Mouse (Mus musculus) left cerebral cortex, adult 11 months (tissue): ENCODE measurements around the gene Xirp1.

Experiments
- DNase-seq: peaks from one replicate; pipeline ENCODE4 v3.0.0; 2022; ENCODE audit warnings: low spot score

The Xirp1 gene

GRCm38 (mm10) chr9:119985881-119986574 is 37.4 kb downstream of the Xirp1 start:
- no peak for DNase-seq

DNA sequence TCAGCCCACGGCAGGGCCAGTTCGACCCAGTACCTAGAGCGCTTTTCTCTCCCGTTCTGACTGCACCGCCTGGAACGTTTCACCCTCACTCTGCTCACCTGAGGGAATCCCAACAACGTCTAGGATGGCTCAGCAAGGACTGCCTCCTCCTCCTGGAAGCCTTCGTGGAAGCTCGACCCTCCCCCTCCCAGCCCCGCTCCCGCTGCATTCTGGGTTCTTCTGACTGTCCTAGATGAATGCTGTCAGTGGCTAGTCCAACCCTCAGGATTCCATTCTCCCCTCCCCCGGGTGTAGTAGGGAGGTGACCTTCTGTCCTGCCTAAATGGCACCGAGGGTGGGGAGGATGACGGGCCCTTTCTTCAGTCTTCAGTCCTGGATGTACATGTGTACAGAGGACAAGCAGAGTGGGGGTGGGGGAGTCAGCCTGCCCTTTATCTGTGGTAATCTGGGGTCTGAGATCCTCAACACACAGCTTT is 38.8 kb downstream of the Xirp1 start, which contains the start of gene Csrnp1:
Csrnp1 (minus strand) TSS at position 123 of the 476 bp plus-strand sequence.
- no peak for DNase-seq

DNA sequence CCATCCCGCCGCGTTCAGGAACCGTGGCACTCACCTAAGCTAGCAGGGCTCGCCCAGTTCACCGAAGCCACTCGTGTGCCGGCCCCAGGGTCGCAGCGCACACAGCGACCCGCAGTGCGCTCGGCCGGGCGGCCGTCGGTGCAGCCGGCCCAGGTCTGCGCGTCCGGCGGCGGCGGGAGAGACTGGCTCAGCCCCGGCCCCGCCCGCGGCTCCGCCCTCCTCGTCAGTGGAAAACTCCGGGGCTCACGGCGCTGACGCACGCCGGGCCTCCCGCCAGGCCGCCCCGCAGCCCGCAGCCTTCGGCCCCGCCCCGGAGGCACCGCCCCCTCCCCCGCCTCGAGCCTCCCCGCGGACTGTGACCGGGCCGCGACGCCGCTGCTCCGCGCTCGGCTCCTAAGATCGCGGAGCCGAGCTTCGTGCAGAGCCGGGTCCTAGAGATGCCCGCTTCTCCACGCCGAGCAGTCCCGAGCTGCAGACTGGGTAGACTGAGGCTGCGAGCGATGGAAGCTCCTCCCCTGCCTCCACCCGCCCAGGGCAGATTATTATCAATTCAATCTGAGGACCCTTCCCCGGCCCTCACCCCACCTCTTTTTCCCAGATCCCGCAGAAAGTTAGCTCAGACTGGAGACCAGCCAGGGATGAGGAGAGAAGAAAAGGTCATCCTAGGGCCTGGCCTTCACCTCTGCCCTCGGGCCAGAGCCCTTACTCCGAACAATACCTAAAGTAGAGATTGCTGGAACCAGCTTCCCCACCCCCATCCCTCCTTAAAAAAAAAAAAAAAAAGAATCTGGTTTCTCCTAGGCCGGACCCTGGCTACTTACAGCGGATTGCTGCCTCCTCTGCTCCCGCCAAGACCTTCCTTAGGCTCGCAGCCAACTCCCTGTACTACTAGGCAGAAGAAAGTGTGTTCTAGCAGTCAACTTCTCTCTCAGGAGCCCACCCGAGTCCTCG is 39.5 kb downstream of the Xirp1 start:
- DNase-seq, result no peak

GRCm38 (mm10) chr9:119982956-119983551 is 40.3 kb downstream of the Xirp1 start:
- DNase-seq, result no peak

GRCm38 (mm10) chr9:119982241-119982811 is 41.1 kb downstream of the Xirp1 start:
- no peak for DNase-seq

DNA sequence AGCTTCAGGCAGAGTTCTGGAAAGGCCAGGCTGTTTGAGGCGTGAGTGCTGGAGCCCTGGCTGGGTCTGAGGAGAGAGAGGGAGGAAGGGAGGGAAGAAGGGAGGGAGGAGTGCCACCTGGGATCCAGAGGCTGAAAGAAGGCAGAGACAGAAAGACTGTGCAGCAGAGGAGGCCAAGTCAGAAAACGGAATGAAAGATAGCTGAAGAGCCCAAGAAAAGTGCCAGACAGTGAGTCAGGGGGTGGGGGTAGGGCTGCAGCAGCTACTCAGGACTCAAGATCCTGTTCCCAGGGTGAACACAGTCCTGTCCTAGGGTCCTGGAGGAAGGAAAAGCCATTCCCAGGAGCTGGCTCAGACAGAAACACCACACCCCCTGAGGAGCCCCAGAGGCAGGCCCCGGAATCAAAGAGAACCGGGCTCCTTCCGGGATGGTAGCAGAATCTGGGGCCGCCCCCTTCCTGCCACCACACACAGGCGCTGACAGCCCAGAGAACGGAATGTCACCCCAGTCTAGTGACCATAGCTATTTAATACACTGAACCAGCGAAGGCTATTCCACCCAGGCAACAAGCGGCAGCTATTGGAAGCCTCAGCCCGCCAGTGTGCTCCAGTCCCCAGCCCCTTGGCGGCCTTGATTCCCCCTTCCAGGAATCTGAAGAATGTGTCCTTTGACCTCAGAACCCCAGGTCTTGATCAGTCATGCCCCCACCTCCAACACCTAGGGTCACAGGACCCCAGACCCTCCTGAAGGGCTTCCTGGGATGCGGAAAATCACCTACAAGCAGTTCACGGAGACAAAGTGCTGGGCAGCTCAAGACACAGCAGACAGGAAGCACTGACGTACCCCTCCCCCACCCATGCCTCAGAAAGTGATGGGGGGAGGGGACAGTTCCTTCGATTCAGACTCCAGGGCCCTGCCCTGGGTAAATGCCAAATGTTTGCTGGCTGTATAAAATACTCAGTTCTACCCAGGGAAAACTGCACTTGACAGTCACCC is 41.9 kb downstream of the Xirp1 start:
- DNase-seq, result no peak

GRCm38 (mm10) chr9:119980770-119981182 is 42.6 kb downstream of the Xirp1 start:
- no peak for DNase-seq

- no peak for DNase-seq
Measured at GRCm38 (mm10) chr9:119979749-119980148, 43.6 kb downstream of the Xirp1 start.

GRCm38 (mm10) chr9:119978811-119979441 is 44.5 kb downstream of the Xirp1 start:
- DNase-seq, result no peak

- DNase-seq, result no peak
Measured at GRCm38 (mm10) chr9:119978151-119978810, 45.1 kb downstream of the Xirp1 start.

DNA sequence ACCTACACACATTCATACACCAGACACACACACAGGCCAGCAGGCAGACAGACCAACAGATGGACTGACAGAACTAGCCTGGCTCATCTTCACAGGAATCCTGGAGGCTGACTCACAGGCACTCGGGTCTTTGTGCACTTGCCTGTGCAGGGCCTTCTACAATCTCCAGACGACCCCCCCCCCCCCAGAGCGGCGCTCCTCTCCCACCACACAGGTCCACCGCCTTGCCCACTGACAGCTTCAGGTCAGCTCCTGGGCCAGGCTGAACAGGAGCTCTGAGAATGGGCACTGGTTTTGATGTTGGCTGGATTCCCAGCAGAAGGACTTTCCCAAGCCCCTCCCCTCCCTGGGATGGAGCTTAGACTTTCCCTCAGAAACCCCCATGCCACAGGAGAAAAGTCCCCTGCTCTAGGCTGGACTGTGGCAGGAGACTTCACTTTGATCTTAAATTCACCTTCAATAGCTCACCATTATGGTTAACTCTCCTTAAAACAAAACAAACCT is 45.8 kb downstream of the Xirp1 start:
- no peak for DNase-seq

DNA sequence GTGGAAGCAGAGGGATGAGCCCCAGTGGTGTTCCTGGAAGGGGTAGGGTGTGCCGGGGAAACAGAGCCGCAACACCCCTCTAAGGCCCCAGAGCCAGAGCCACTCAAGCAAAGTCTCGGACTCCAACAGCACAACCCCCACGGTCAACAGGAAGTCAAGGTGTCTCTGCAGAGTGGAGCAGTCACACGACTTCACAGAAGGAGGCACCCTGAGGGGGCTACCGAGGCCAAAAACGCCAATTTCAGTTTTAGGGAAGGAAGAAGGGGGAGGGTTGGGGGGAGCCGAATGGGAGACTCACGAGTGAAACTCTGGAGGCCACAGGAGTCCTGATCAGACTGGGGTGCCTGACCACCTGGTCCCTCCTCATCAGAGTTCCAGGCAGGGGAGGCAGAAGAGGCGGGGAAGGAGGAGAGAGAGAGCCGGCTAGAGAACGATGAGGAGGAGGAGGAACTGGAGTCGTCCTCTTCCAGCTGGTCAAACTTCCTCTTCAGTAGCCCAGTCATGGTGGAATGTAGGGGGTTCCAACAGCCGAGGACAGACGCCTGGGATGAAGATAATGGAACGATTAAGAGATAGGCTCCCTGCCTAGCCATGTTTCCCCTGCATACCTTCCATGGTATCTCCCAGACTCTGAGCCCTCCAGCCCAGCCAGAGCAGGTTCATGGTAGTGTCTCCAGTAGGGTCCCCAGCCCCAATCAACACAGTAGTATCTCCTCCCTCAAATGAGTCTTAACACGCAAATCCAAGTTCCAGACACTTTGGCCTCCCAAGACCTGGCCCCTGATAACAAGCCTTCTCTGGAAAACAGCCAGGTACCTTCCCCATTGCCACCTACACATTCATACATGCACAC is 46.5 kb downstream of the Xirp1 start:
- DNase-seq, result no peak

GRCm38 (mm10) chr9:119975286-119975685 is 48.1 kb downstream of the Xirp1 start:
- DNase-seq, result no peak

DNA sequence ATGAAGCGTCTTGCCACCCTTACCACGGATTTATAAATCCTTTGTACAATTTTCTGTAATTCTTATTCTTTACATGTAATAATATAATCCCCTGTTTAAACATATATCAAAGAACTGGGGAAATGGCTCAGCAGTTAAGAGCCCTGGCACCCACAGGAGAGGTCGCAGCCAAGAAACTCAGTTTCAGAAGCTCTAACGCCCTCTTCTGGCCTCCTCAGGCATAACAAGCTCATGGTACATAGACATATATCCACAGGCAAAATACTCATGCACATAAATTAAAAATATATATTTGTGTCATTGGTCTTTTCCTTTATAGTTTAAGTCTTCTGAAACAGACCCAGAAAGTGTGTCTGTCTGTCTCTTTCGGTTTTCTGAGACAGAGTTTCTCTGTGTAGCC is 48.8 kb downstream of the Xirp1 start:
- no peak for DNase-seq

DNA sequence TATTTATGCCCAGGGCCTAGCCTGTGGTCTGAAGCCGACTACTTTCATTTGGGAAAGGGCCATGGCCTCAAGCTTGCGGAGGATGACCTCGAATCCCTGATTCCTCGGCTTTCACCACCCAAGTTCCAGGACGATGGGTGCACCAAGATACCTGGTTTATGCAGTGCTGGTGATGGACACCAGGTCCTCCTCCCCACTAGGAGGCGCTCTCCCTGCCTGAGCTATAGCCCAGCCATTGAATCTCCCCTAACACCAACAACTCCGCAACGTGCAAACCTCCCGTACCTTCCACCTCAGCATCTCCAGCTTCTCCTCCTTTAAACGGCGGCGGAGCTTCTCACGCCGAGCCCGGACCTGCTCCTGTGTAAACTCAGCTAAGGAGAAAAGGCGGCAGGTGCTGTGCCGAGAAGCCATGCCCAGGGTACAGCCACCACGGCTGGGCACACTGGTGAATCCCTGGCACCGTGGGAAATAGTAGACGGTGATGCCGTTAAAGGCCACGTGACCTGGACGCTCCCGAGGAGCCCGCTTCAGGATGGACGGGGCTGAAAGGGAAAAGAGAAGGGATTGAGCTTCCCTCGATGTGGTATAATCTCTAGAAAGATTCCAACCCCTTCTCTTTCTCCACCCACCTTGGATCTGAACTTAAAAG is 49.4 kb downstream of the Xirp1 start:
- DNase-seq, result no peak

DNA sequence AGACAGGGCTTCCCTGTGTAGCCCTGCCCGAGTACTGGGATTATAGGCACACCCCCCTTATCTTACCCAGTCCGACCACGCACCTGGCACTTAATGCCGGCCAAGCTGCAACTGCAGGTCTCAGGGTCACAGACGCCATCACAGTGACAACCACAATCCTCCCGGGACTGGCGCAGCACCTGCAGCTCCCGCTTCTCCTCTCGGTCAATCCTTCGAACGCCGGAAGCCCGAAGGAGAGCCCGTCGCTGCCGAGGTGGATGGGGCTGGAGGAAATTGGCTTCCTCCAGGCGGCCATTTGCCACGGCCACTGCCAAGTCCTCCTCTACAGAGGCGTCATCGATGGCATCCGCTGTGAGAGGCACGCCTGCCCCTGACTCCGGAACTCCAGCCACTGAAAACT is 50.1 kb downstream of the Xirp1 start:
- DNase-seq, result no peak

DNA sequence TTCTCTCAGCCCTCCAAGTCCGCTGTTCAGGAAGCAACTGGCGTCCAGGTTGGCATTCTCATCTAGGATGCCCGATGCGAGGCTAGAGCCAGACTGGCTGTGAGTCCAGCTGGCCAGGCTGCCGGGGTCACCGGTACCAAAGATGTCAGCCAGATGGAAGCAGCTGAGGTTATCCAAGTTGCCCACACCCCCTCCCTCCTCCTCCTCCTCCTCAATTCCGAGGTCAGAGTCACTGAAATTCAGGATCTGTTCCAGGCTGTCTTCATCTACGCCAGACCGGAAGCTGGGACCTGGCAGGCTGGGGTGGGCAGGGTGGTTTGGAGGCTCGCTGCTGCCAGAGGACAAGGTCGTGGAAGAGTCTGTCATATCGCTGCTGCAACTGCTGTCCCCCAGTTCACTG is 50.8 kb downstream of the Xirp1 start:
- no peak for DNase-seq

DNA sequence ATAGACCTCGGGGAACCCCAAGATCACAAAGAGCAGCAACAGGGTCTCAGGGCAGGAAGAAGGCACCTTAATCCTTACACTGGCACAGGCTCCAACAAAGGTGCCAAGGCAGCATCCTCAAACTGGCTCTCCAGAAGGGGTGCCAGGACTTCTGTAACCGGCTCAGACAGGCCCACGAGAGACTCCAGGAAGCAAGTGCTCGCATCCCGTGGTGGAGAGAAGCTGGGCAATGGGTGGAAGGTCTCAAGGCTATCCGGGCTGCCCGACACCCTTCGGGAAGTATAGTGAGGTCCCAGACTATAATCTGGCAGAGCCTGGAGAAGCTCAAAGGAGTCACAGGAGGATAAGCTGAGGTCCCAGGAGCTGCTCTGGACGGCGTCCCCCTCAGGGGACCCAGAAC is 51.2 kb downstream of the Xirp1 start:
- no peak for DNase-seq
